21 mouse cellular contexts compared by ENCODE assay signal in the genomic region with DNA sequence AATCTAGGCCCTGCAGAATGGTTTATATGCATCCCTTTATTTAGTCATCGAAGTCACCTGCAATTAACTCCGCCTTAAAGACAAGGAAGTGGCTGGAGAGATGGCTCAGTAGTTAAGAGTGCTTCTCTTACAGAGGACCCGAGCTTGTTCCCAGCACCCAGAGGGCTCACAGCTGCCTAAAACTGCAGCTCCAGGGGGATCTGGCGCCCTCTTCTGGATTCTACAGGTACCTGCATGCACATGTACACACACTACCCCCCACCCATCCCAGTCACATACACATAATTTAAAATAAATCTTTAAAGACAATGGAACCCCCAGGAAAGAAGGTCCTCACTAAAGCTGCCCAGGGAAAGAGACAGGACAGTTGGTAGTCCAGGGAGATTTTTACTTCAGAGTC.
DNase-seq lines count a peak whose midpoint lies in the region; ATAC-seq and TF ChIP-seq lines count a peak whose summit lies in the region.
"Had no signal": no experiment of that assay in that cellular context is flagged by ENCODE, and none has a peak within 500 bp of the region (broad histone marks: within the 10 kb centered on the region; RNA-seq: fewer than 3 reads in every experiment).

No protein-coding gene starts in this region.

- H3K36me3 ChIP-seq in intestine, postnatal 0 days (ENCODE audit: control insufficient read depth, insufficient read depth), result no peaks in the 10 kb centered on the region
- H3K36me3 ChIP-seq in intestine, embryonic 15.5 days, result no peaks in the 10 kb centered on the region
- no peaks in the 10 kb centered on the region for H3K36me3 ChIP-seq in liver, postnatal 0 days (replicated peaks; ENCODE audit: insufficient read depth, low read length)
- no peaks in the 10 kb centered on the region for H3K36me3 ChIP-seq in MEL (ENCODE audit: control insufficient read depth in 1 of 2, insufficient read depth in 2 of 2, low read length in 2 of 2)
- H3K36me3 ChIP-seq in stomach, postnatal 0 days (ENCODE audit: control insufficient read depth, insufficient read depth, low read length), result no peaks in the 10 kb centered on the region
- H3K36me3 ChIP-seq: G1E; heart, embryonic 15.5 days; lung, embryonic 15.5 days; midbrain, embryonic 10.5 days had no signal

- no peak for ATAC-seq in intestine, postnatal 0 days
- no peak for ATAC-seq in intestine, embryonic 15.5 days
- no peak for ATAC-seq in liver, postnatal 0 days
- 0 out of 2 replicates have a peak, but pooled peaks have one; percentile 26 for ATAC-seq in stomach, postnatal 0 days (ENCODE audit: low FRiP score, low TSS enrichment)
- ATAC-seq: forebrain, embryonic 13.5 days; hindbrain, postnatal 0 days had no signal

- no peak overlapping the region for H3K9ac ChIP-seq in intestine, postnatal 0 days (ENCODE audit: low read depth, low read length)
- no peak overlapping the region for H3K9ac ChIP-seq in intestine, embryonic 15.5 days
- H3K9ac ChIP-seq in liver, postnatal 0 days (replicated peaks), result no peak overlapping the region
- H3K9ac ChIP-seq in MEL (ENCODE audit: control insufficient read depth, low read depth, low read length, poor library complexity, severe bottlenecking), result no peak overlapping the region
- no peak overlapping the region for H3K9ac ChIP-seq in stomach, postnatal 0 days (ENCODE audit: low read length)
- H3K9ac ChIP-seq: forebrain, embryonic 13.5 days; heart, embryonic 15.5 days; lung, embryonic 15.5 days had no signal

- H3K4me3 ChIP-seq in intestine, postnatal 0 days (ENCODE audit: low read depth, low read length), result no peak overlapping the region
- no peak overlapping the region for H3K4me3 ChIP-seq in intestine, embryonic 15.5 days (replicated peaks)
- H3K4me3 ChIP-seq in liver, postnatal 0 days (ENCODE audit: low read depth, low read length), result no peak overlapping the region
- H3K4me3 ChIP-seq in MEL (ENCODE audit: control insufficient read depth in 1 of 2, insufficient read depth in 1 of 2, low read depth in 2 of 2, low read length in 2 of 2), result no peak overlapping the region
- H3K4me3 ChIP-seq in stomach, postnatal 0 days (ENCODE audit: low read depth, low read length), result no peak overlapping the region
- H3K4me3 ChIP-seq: forebrain, embryonic 13.5 days; heart, embryonic 15.5 days; lung, embryonic 15.5 days; midbrain, embryonic 10.5 days had no signal

- peaks cover 4% of the 10 kb centered on the region; the same call in 1 of the 2 replicates for H3K4me1 ChIP-seq in intestine, postnatal 0 days (replicated peaks; ENCODE audit: control insufficient read depth, insufficient read depth, low read length)
- H3K4me1 ChIP-seq in intestine, embryonic 15.5 days (replicated peaks), result no peaks in the 10 kb centered on the region
- H3K4me1 ChIP-seq in liver, postnatal 0 days (ENCODE audit: insufficient read depth), result no peaks in the 10 kb centered on the region
- no peaks in the 10 kb centered on the region for H3K4me1 ChIP-seq in MEL (ENCODE audit: control insufficient read depth in 1 of 2, insufficient read depth in 2 of 2, low read length in 2 of 2)
- no peaks in the 10 kb centered on the region for H3K4me1 ChIP-seq in stomach, postnatal 0 days (replicated peaks; ENCODE audit: control insufficient read depth, insufficient read depth)
- H3K4me1 ChIP-seq: heart, embryonic 15.5 days; lung, embryonic 15.5 days had no signal

- TF ChIP-seq EP300 in liver, postnatal 0 days (IDR thresholded peaks at IDR 0.05; ENCODE audit: low read depth), result no peak
- TF ChIP-seq EP300 in MEL (IDR thresholded peaks at IDR 0.05; ENCODE audit: low read depth in 1 of 2, low read length in 2 of 2), result no peak
- TF ChIP-seq EP300 in stomach, postnatal 0 days (optimal IDR thresholded peaks at IDR 0.05), result no peak

- TF ChIP-seq POLR2A in MEL (IDR thresholded peaks at IDR 0.05; ENCODE audit: control insufficient read depth in 1 of 2, insufficient read depth in 1 of 2, low read depth in 1 of 2, low read length in 2 of 2, poor library complexity in 1 of 2), result no peak

- peak; percentile 30; the same call in 1 of the 2 replicates for TF ChIP-seq CTCF in intestine, postnatal 0 days (IDR thresholded peaks at IDR 0.05; ENCODE audit: low read depth)
- peak; percentile 24; the same call in 1 of the 2 replicates for TF ChIP-seq CTCF in liver, postnatal 0 days (IDR thresholded peaks at IDR 0.05; ENCODE audit: low read depth)
- TF ChIP-seq CTCF in MEL (IDR thresholded peaks at IDR 0.05 in 2 of 3, conservative IDR thresholded peaks at IDR 0.05 in 1 of 3; ENCODE audit: control insufficient read depth in 1 of 3, insufficient read depth in 1 of 3, low read depth in 2 of 3, low read length in 3 of 3, poor library complexity in 1 of 3, severe bottlenecking in 1 of 3), result peak; percentile 13 to 28 (median 18); a peak in 3 of 6 replicates
- peak; percentile 36; the same call in 1 of the 2 replicates for TF ChIP-seq CTCF in stomach, postnatal 0 days (IDR thresholded peaks at IDR 0.05; ENCODE audit: low read depth)

- H3K4me2 ChIP-seq in intestine, postnatal 0 days (replicated peaks; ENCODE audit: low read depth), result no peak overlapping the region
- H3K4me2 ChIP-seq in intestine, embryonic 15.5 days (replicated peaks), result no peak overlapping the region
- H3K4me2 ChIP-seq in liver, postnatal 0 days (ENCODE audit: low read depth, low read length), result no peak overlapping the region
- H3K4me2 ChIP-seq in stomach, postnatal 0 days (replicated peaks; ENCODE audit: low read depth), result no peak overlapping the region
- H3K4me2 ChIP-seq: forebrain, embryonic 13.5 days; heart, embryonic 15.5 days; lung, embryonic 15.5 days had no signal

- peak; percentile 7 for TF ChIP-seq RAD21 in MEL (IDR thresholded peaks at IDR 0.05; ENCODE audit: low read depth, low read length)

- no peaks in the 10 kb centered on the region for H3K9me3 ChIP-seq in intestine, postnatal 0 days (ENCODE audit: control insufficient read depth)
- no peaks in the 10 kb centered on the region for H3K9me3 ChIP-seq in intestine, embryonic 15.5 days
- no peaks in the 10 kb centered on the region for H3K9me3 ChIP-seq in liver, postnatal 0 days (ENCODE audit: low read length)
- no peaks in the 10 kb centered on the region for H3K9me3 ChIP-seq in MEL (replicated peaks; ENCODE audit: insufficient read depth, low read length)
- no peaks in the 10 kb centered on the region for H3K9me3 ChIP-seq in stomach, postnatal 0 days (ENCODE audit: control insufficient read depth, low read length)
- H3K9me3 ChIP-seq: forebrain, embryonic 13.5 days; G1E; heart, embryonic 15.5 days; lung, embryonic 15.5 days had no signal

- no peaks in the 10 kb centered on the region for H3K27me3 ChIP-seq in intestine, postnatal 0 days (replicated peaks; ENCODE audit: control insufficient read depth, insufficient read depth, low read length)
- H3K27me3 ChIP-seq in intestine, embryonic 15.5 days (replicated peaks), result no peaks in the 10 kb centered on the region
- H3K27me3 ChIP-seq in liver, postnatal 0 days (ENCODE audit: insufficient read depth, low read length), result no peaks in the 10 kb centered on the region
- H3K27me3 ChIP-seq in MEL (ENCODE audit: control insufficient read depth in 1 of 2, insufficient read depth in 2 of 2, low read length in 2 of 2), result no peaks in the 10 kb centered on the region
- no peaks in the 10 kb centered on the region for H3K27me3 ChIP-seq in stomach, postnatal 0 days (ENCODE audit: control insufficient read depth, insufficient read depth, low read length)
- H3K27me3 ChIP-seq: forebrain, embryonic 13.5 days; heart, embryonic 15.5 days; lung, embryonic 15.5 days had no signal

- 73% methylated on average over 4 of the region's 4 CpGs for WGBS in intestine, postnatal 0 days
- 82% methylated on average over 4 of the region's 4 CpGs for WGBS in intestine, embryonic 15.5 days
- 63% methylated on average over 4 of the region's 4 CpGs for WGBS in liver, postnatal 0 days (ENCODE audit: insufficient replicate concordance)
- 85% methylated on average over 4 of the region's 4 CpGs for WGBS in stomach, postnatal 0 days

- H3K27ac ChIP-seq in intestine, postnatal 0 days (ENCODE audit: low read depth, low read length), result no peak overlapping the region
- H3K27ac ChIP-seq in intestine, embryonic 15.5 days, result no peak overlapping the region
- no peak overlapping the region for H3K27ac ChIP-seq in liver, postnatal 0 days (ENCODE audit: low read depth)
- H3K27ac ChIP-seq in MEL (ENCODE audit: control insufficient read depth, low read depth, low read length), result no peak overlapping the region
- H3K27ac ChIP-seq in stomach, postnatal 0 days (replicated peaks), result no peak overlapping the region
- H3K27ac ChIP-seq: forebrain, embryonic 13.5 days; heart, embryonic 15.5 days; hindbrain, postnatal 0 days; lung, embryonic 15.5 days; macrophage had no signal

- DNase-seq in liver, postnatal 0 days, result no peak
- DNase-seq in liver (no peak), MEL (ENCODE audit: low read depth, low spot score) (peak; percentile 4)
- DNase-seq in stomach, postnatal 0 days (ENCODE audit: low spot score), result no peak
- no peak for DNase-seq in frontal cortex, postnatal 25 days (ENCODE audit: low spot score in 2 of 2)
- DNase-seq: adrenal gland, adult 2 months; cerebellum, adult 9-10 months; gastrocnemius, postnatal 36 days; heart, postnatal 4 days; layer of hippocampus, postnatal 36 days; retina, postnatal 1 day; thymus, postnatal 25 days had no signal

- no peaks in the 10 kb centered on the region for H3K79me2 ChIP-seq in MEL (ENCODE audit: control insufficient read depth, insufficient read depth, low read length, poor library complexity)

TF ChIP-seq in MEL, 35 proteins besides CTCF, POLR2A, EP300 and RAD21:
- TF ChIP-seq HCFC1 (IDR thresholded peaks at IDR 0.05; ENCODE audit: low read depth, low read length), result no peak
- no peak for TF ChIP-seq ZC3H11A (IDR thresholded peaks at IDR 0.05; ENCODE audit: low read depth, low read length)
- no peak for TF ChIP-seq POLR2AphosphoS2 (IDR thresholded peaks at IDR 0.05; ENCODE audit: low read length)
- TF ChIP-seq NRF1 (IDR thresholded peaks at IDR 0.05; ENCODE audit: insufficient read depth, low read depth, low read length, poor library complexity, severe bottlenecking), result no peak
- no peak for TF ChIP-seq TAL1 (IDR thresholded peaks at IDR 0.05; ENCODE audit: low read length)
- no peak for TF ChIP-seq ZMIZ1 (IDR thresholded peaks at IDR 0.05; ENCODE audit: low read depth, low read length)
- no peak for TF ChIP-seq GABPA (IDR thresholded peaks at IDR 0.05; ENCODE audit: low read depth, low read length)
- TF ChIP-seq USF2 (IDR thresholded peaks at IDR 0.05; ENCODE audit: borderline replicate concordance in 1 of 2, insufficient read depth in 1 of 2, low read depth in 1 of 2, low read length in 2 of 2), result no peak
- TF ChIP-seq KAT2A (conservative IDR thresholded peaks at IDR 0.05; ENCODE audit: low read depth, low read length), result no peak
- TF ChIP-seq UBTF (IDR thresholded peaks at IDR 0.05; ENCODE audit: borderline replicate concordance, insufficient read depth, low read depth, low read length), result no peak
- TF ChIP-seq ETS1 (IDR thresholded peaks at IDR 0.05; ENCODE audit: low read depth, low read length), result no peak
